Mouse (Mus musculus) stomach, embryonic 16.5 days (tissue): Measurements from ENCODE around the gene Gnaz. TPM values are rescaled to one million over a fixed set of nuclear protein-coding genes. Genes with fewer than 3 reads are reported as not detected.
A peak's percentile ranks its signal among the peaks of the same experiment; 100 is the strongest.

Experiments
- ATAC-seq: fragments of 200-750 bp; cut with Nextera tagmentation; 2 replicates; pipeline ENCODE4 v1.8.0; 2017; ENCODE audit warnings: moderate number of reproducible peaks, moderate TSS enrichment; ENCODE audit not compliant: insufficient read depth, low FRiP score
- H3K27ac ChIP-seq: fragments of 300-500 bp; sonication (generic); 2 replicates; pipeline ENCODE4 v1.5.1; 2014; ENCODE audit warnings: low read length
- H3K27me3 ChIP-seq: fragments of 300-500 bp; sonication (generic); 2 replicates; pipeline ENCODE4 v1.6.1; 2014; ENCODE audit warnings: low read length, control low read depth, mixed read lengths; ENCODE audit not compliant: control insufficient read depth, insufficient read depth
- H3K36me3 ChIP-seq: fragments of 300-500 bp; sonication (generic); 2 replicates; pipeline ENCODE4 v1.6.1; 2014; ENCODE audit warnings: low read length; ENCODE audit not compliant: control insufficient read depth, insufficient read depth
- H3K4me1 ChIP-seq: fragments of 300-500 bp; sonication (generic); 2 replicates; pipeline ENCODE4 v1.6.1; 2014; ENCODE audit warnings: low read length, control low read depth, mixed read lengths; ENCODE audit not compliant: control insufficient read depth, insufficient read depth
- H3K4me2 ChIP-seq: fragments of 300-500 bp; sonication (generic); 2 replicates; pipeline ENCODE4 v1.6.1; 2014; ENCODE audit warnings: low read depth, low read length, mixed read lengths
- H3K4me3 ChIP-seq: fragments of 300-500 bp; sonication (generic); replicated peaks from 2 replicates; pipeline ENCODE4 v1.5.1; 2014; ENCODE audit warnings: mild to moderate bottlenecking, low read length
- H3K9ac ChIP-seq: fragments of 300-500 bp; sonication (generic); 2 replicates; pipeline ENCODE4 v1.6.1; 2014; ENCODE audit warnings: low read length
- H3K9me3 ChIP-seq: fragments of 300-500 bp; sonication (generic); replicated peaks from 2 replicates; pipeline ENCODE4 v1.6.1; 2016; ENCODE audit warnings: low read length, control low read depth; ENCODE audit not compliant: control insufficient read depth
- WGBS: fragments of 180-500 bp; shearing (Covaris S2); extraction: QIAGEN DNeasy Blood & Tissue Kit; methylation state at CpG from one replicate; pipeline ENCODE4 v1.1.7; 2014; 5-methylcytosine and 5-hydroxymethylcytosine counted together
- polyA plus RNA-seq: library from polyadenylated mRNA; unstranded; fragments of >200 nt; fragmentation: Nextera tagmentation; extraction: Ambion mirVana; gene quantifications from 2 replicates; pipeline ENCODE4 v1.2.1, GENCODE M21; 2015

Gnaz gene
- polyA plus RNA-seq, 1 experiment from 2014 or later = 3.4 TPM

DNA sequence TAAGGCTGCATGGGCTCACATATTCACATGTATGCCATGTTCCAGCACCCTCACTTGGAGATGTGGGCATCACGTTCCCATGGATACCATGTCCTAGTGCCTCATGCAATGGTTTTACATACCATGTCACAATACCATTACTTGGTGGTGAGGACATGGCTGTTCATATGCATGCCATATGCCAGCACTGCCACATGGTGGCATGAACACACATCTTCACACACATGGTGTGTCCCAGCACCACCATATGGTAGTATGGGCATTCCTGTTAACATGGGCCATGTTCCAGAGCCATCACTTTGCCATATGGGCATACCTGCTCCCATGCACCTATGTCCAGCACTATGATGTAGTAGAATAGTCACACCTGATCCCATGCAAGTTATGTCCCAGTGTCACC, 26.2 kb upstream of the Gnaz start:
- no peaks in the 10 kb centered on the region for H3K9me3 ChIP-seq
- H3K4me1 ChIP-seq = no peaks in the 10 kb centered on the region
- no peak overlapping the region for H3K4me3 ChIP-seq
- no peak overlapping the region for H3K4me2 ChIP-seq
- 93% methylated on average over 1 of the region's 1 CpGs for WGBS
- ATAC-seq = no peak
- H3K27me3 ChIP-seq = no peaks in the 10 kb centered on the region
- no peaks in the 10 kb centered on the region for H3K36me3 ChIP-seq
- H3K27ac ChIP-seq = no peak overlapping the region
- H3K9ac ChIP-seq = no peak overlapping the region

DNA sequence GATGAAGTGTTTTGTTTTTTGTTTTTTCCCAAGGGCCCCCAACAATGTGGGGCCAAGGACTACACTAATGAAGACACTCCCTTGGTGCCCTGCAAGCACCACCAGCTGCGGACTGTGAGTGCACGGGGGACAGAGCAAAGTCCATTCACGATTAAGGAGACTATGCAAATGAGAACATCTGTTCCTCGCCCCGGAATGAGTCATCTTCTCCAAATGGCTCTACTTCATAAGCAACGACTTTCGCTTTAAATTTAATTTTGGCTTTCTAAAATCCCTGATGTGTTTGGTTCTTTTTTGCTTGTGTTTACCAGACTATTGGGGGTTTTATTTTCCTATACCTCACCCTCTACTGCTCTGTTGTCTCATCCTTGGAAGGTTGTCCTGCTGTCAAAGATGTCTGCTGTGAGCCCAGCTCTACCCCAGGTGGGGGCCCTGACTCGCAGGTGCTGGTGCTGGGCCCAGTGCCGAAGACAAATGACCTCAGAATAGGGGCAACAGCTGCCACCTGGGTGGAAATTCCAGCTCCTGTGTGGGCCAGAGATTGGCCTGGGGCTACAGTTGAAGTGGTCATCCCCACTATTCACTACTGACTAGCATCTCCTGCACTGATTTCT, 14.0 kb upstream of the Gnaz start:
- H3K36me3 ChIP-seq = no peaks in the 10 kb centered on the region
- no peak; the same call in 1 of the 2 replicates for ATAC-seq
- H3K4me2 ChIP-seq = no peak overlapping the region
- no peaks in the 10 kb centered on the region for H3K27me3 ChIP-seq
- H3K9ac ChIP-seq = no peak overlapping the region
- no peaks in the 10 kb centered on the region for H3K9me3 ChIP-seq
- H3K4me1 ChIP-seq = no peaks in the 10 kb centered on the region
- no peak overlapping the region for H3K4me3 ChIP-seq
- WGBS = 40% methylated on average over 9 of the region's 9 CpGs
- no peak overlapping the region for H3K27ac ChIP-seq

DNA sequence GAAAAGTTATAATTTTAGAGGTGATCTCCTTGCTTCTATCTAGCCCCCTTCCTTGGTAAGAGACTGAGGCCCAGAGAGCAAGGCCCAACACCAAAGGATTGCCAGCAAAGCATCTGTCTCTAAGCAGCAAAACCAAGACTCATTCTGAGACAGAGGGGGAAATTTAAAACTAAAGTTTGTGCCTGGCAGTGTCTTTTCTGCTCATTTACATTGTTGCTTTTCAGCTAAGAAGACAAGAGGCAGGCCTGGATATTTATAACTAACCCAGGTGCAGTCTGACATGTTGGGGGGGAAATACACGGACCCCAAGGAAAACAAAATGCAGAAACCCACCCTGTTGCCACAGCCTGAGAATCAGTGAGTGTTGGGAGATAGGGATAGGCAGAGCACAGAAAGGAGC, 2.6 kb upstream of the Gnaz start:
- H3K9me3 ChIP-seq = no peaks in the 10 kb centered on the region
- no peak overlapping the region for H3K27ac ChIP-seq
- no peak overlapping the region for H3K4me3 ChIP-seq
- H3K9ac ChIP-seq = no peak overlapping the region
- no peak overlapping the region for H3K4me2 ChIP-seq
- ATAC-seq = no peak
- H3K27me3 ChIP-seq = 0 out of 2 replicates have a peak, but pooled peaks cover 4% of the 10 kb centered on the region
- H3K4me1 ChIP-seq = peaks cover 11% of the 10 kb centered on the region
- no peaks in the 10 kb centered on the region for H3K36me3 ChIP-seq
- 70% methylated on average over 1 of the region's 1 CpGs for WGBS

DNA sequence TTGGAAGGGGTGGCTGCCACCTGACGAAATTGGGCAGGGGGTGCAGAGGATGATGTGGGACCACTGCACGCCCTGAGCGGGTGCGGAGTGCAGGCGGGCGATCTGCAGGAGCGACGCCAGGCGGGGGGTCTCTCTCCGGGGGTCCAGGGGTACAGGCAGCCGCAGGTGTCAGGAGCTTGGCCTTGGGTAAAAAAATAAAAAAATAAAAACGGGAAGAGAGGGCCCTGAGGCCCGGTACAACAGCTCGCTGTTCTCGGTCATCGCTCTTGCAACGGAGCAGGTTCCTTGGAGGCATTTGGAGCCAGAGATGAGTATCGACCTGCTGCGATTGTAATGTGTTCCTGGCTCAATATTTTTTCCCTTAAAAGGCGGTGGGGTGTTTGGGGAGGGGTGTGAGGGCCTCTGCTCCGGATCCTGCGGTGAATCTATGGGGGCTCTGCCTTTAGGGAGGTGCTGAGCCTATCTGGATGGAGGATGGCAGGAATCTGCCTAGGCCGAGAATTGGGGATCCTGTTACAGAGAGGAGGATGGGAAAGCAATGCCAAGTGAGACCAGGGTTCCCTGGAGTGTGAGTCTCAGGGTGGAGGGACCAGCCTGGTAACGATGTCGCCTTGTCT, 782 bp downstream of the Gnaz start:
- WGBS = 6% methylated on average over 25 of the region's 25 CpGs
- ATAC-seq = no peak
- H3K4me2 ChIP-seq = peak overlapping the region; percentile 94
- H3K4me1 ChIP-seq = peaks cover 11% of the 10 kb centered on the region
- peak overlapping the region; percentile 71 for H3K9ac ChIP-seq
- no peaks in the 10 kb centered on the region for H3K36me3 ChIP-seq
- 0 out of 2 replicates have a peak, but pooled peaks cover 4% of the 10 kb centered on the region for H3K27me3 ChIP-seq
- H3K9me3 ChIP-seq = no peaks in the 10 kb centered on the region
- peak overlapping the region; percentile 64 for H3K4me3 ChIP-seq
- no peak overlapping the region for H3K27ac ChIP-seq

DNA sequence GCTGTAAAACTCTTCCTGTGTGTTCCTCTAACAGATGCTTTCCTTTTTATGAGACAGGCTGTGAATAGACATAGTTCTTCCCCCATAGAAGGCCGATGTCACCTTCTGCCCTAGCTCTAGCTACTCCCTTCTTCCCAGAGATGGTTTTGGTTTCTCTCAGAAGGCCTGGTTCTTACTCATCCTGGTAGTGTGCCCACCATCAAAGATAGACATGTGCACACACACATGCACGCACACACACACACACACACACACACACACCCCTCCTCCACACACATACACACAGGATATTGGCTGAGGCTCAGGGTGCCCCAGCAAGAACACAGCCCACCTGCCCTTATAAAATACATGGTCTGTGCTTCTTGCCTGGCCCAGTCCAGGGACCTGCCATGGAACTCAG, 2.3 kb downstream of the Gnaz start:
- no peaks in the 10 kb centered on the region for H3K36me3 ChIP-seq
- peaks cover 11% of the 10 kb centered on the region for H3K4me1 ChIP-seq
- 0 out of 2 replicates have a peak, but pooled peaks cover 4% of the 10 kb centered on the region for H3K27me3 ChIP-seq
- WGBS = 79% methylated on average over 2 of the region's 2 CpGs
- H3K9ac ChIP-seq = no peak overlapping the region
- no peaks in the 10 kb centered on the region for H3K9me3 ChIP-seq
- no peak overlapping the region for H3K4me3 ChIP-seq
- no peak overlapping the region for H3K4me2 ChIP-seq
- no peak for ATAC-seq
- no peak overlapping the region for H3K27ac ChIP-seq

DNA sequence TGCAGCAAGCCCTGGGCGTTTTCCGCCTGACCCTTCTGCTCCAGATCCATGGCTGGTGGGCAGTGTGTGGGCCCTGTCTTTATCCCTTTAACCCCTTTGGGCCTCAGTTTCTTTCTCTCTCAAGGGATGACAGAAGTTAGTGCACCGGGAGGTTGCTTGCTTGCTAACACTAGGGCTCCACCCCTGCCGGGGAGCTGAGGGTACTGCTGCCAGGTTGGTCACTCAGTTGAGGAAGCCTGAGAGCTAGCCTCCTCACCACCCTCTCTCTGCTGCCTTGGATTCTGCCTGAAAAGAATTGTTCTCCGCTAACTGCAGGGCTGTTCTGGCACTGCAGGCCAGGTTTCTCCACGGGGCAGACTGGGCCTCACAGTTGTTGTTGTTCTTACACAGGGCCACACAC, 6.0 kb downstream of the Gnaz start:
- Histone ChIP-seq H3K4me3 (no peak overlapping the region), H3K27ac (no peak overlapping the region), H3K4me1 (peaks cover 1% of the 10 kb centered on the region; the same call in 1 of the 2 replicates), H3K9me3 (no peaks in the 10 kb centered on the region), H3K4me2 (no peak overlapping the region), H3K9ac (no peak overlapping the region), H3K36me3 (no peaks in the 10 kb centered on the region), H3K27me3 (no peaks in the 10 kb centered on the region)
- 71% methylated on average over 6 of the region's 6 CpGs for WGBS
- no peak for ATAC-seq

DNA sequence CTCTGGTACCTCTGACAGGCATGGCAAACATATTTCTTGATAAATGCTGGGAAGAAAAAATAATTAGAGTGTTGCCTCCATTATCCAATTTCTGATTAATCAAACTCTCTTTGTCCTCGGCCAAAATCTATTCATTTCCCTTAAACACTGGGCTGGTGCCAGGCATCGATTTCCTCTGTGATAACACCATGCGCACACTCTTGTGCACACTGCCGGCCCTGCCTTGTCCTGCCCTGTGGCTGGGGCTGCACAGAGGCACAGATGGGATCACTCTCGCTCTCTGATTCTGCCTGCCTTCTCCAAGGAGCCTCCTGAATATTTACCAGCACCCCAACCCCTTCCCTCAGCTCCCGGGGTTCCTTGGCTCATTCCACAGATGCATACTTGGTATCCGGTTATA, 8.6 kb downstream of the Gnaz start:
- Histone ChIP-seq H3K9ac (no peak overlapping the region), H3K4me1 (no peaks in the 10 kb centered on the region), H3K9me3 (no peaks in the 10 kb centered on the region), H3K27ac (no peak overlapping the region), H3K4me2 (no peak overlapping the region), H3K27me3 (no peaks in the 10 kb centered on the region), H3K4me3 (no peak overlapping the region), H3K36me3 (no peaks in the 10 kb centered on the region)
- WGBS = 53% methylated on average over 7 of the region's 7 CpGs
- ATAC-seq = no peak

DNA sequence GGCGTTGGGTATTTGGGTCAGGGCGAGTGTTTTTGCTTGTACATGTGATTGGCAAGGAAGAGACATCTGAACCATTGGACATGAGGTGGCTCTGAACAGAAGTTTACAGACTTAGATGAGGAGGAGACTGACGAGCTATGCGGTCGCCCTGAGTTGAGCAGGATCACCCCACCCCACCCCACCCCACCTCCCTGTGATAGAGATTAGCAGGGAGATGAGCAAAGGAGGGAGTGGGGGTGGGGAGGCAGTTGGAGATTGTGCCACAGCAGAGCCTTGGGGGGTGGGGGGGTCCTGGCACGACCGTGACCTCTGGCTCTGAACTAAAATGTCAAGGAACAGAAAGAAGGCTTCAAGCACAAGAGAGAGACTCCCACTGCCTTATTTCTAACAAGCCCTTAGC, 9.5 kb downstream of the Gnaz start:
- no peaks in the 10 kb centered on the region for H3K4me1 ChIP-seq
- no peak for ATAC-seq
- H3K27me3 ChIP-seq = no peaks in the 10 kb centered on the region
- no peak overlapping the region for H3K4me3 ChIP-seq
- no peak overlapping the region for H3K4me2 ChIP-seq
- 65% methylated on average over 7 of the region's 7 CpGs for WGBS
- H3K36me3 ChIP-seq = no peaks in the 10 kb centered on the region
- no peaks in the 10 kb centered on the region for H3K9me3 ChIP-seq
- H3K9ac ChIP-seq = no peak overlapping the region
- no peak overlapping the region for H3K27ac ChIP-seq

DNA sequence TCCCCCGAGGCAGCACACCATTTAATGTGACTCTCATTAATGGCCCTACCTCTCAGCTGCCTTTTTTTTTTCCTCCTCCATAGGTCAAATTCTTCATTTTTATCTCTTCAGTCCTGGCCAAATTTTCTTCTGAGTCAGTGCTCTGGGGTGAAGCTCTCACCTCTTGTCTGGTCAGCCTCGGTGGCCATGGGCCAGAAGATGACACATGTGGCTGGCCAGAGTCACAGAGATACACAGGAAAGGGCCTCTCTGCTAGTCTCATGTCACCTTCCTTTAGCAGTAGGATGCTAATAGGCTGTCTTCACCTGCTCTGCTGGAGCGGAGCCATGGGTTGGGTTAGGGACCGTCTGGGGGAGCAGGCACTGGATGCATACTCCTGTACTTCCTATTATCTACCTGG, 11.1 kb downstream of the Gnaz start:
- Histone ChIP-seq H3K9me3 (no peaks in the 10 kb centered on the region), H3K36me3 (no peaks in the 10 kb centered on the region), H3K27ac (no peak overlapping the region), H3K4me1 (no peaks in the 10 kb centered on the region), H3K27me3 (no peaks in the 10 kb centered on the region), H3K4me3 (no peak overlapping the region), H3K4me2 (no peak overlapping the region), H3K9ac (no peak overlapping the region)
- ATAC-seq = no peak
- 78% methylated on average over 4 of the region's 4 CpGs for WGBS
